Mouse (Mus musculus) naive thymus-derived CD4-positive, alpha-beta T cell, adult 2 months (primary cell): Measurements from ENCODE around the gene Ccdc15.
"Not testable (repeated sequence)": the region's sequence is repeated elsewhere in the genome, so short reads cannot be mapped to it uniquely, and the experiment has no call there.

ENCODE experiments used
- DNase-seq: peaks from one replicate; pipeline ENCODE4 v3.0.0-alpha.2; 2011; ENCODE audit warnings: low read depth

Ccdc15 gene

GRCm38 (mm10) chr9:37351266-37351665 lies 3.0 kb upstream of the Ccdc15 start:
- no peak for DNase-seq

GRCm38 (mm10) chr9:37349050-37349449 lies 818 bp upstream of the Ccdc15 start:
- no peak for DNase-seq

- DNase-seq = peak; percentile 44
Measured at GRCm38 (mm10) chr9:37347184-37347987, 846 bp downstream of the Ccdc15 start.

DNA sequence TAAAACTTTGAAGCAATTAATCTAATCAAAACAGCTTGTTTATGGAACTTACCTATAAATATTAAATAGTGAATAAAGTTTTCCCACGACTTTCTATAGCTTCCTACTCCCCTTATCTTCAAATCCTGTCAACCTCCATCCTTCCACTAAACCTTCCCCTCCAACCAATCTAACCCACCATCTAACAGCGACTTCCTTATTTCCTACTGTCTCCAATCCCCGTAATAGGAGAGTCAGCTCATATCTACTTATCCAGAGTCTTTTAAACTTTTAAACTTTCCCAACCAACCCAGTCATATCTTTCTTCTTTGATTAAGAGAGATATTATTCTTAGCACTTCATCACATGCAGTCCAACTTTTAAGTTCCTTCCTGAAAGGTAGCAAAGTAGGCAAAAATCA lies 2.8 kb downstream of the Ccdc15 start:
- no peak for DNase-seq

GRCm38 (mm10) chr9:37329456-37329855 lies 18.8 kb downstream of the Ccdc15 start:
- peak; percentile 63 for DNase-seq

DNA sequence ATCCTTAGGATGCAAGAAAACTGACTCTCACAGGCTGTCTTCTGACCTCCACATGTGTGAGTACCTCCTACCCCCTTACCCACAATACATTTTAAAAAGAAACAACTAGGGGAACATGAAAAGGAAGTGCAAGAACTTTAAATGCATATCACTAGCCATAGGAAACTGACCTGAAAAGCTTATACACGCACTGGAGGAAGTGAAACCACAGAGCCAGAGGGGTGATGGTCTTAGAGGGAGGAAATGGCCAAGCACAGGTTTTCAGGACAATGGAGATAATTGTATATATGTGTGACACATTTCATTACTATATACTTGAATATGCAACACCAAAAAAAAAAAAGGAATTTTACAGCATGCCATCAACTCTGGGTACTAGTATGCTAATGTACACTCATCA lies 46.5 kb downstream of the Ccdc15 start:
- DNase-seq = no peak

GRCm38 (mm10) chr9:37300501-37300900 lies 47.7 kb downstream of the Ccdc15 start:
- DNase-seq = not testable (repeated sequence)

- DNase-seq = no peak
Measured at GRCm38 (mm10) chr9:37295586-37295985, 52.6 kb downstream of the Ccdc15 start.

- no peak for DNase-seq
Measured at GRCm38 (mm10) chr9:37266622-37267021, 81.6 kb downstream of the Ccdc15 start.

GRCm38 (mm10) chr9:37255889-37256225 lies 92.4 kb downstream of the Ccdc15 start:
- peak; percentile 83 for DNase-seq

- peak; percentile 84 for DNase-seq
Measured at GRCm38 (mm10) chr9:37255149-37255888, 92.9 kb downstream of the Ccdc15 start, which contains the start of gene Slc37a2. Gene Slc37a2, minus strand, starts transcription at chr9:37255738.

- no peak for DNase-seq
Measured at GRCm38 (mm10) chr9:37254531-37255110, 93.6 kb downstream of the Ccdc15 start.

GRCm38 (mm10) chr9:37250631-37251030 lies 97.6 kb downstream of the Ccdc15 start:
- no peak for DNase-seq

DNA sequence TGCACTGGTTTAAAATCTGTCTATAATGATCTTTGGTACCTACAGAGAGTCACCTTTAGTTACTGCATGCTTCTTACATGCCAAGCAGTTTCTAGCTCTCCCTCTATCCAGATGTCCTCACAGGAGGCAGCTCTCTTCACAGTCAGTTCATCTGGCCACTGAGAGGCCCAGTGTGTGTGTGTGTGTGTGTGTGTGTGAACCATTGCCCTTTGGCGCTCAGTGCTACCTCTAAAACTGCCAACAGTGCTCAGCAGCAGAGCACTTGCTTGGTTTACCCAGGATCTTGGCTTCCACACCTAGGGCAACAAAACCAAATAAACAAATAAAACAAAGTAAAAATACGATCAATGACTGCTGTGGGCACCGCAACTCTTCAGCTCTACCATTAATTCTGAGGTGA lies 98.3 kb downstream of the Ccdc15 start:
- DNase-seq = no peak

DNA sequence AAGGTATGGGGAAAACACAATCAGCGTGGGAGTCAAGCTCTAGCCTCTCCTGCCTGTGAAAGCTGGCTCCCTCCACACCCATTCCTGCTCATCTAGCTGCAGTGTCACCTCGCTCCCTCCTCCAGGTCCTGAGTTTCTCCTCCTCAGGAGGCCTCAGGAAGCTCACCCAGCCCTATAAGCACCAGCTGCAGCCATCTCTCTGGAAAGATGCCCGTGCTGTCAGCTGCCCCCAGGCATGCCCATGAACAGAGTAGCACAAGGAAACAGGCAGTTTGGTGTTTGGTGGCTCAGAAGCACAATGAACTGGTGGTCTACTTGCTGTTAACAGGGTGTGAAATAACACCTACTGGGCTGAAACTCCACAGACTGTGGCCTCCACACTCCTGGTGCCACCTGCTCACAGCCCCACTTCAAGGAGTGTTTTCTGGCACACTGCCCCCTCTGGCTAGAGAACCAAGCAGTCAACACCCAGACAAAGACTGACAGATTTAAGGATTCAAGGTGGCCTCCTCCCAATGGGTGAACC lies 99.8 kb downstream of the Ccdc15 start:
- no peak for DNase-seq

DNA sequence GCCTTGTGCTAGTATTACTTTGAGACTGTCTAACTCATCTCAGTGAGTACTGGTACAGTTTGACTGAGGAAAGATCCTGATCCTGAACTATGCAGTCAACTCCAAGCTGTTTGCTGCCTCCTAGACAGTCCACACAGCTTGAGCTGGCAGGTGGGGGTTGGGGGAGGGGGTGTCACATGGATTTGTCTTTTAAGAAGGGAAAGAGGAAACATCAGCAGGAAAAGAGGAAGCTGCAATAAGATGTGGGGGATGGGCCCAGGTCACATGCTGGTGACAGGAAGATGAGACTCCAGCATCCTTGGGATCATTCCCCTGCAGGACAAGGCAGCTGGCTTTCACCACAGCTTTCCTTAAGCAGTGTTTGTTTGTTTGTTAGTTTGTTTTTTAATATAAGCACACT lies 100.8 kb downstream of the Ccdc15 start:
- DNase-seq = no peak

GRCm38 (mm10) chr9:37245810-37246209 lies 102.4 kb downstream of the Ccdc15 start:
- DNase-seq = no peak

DNA sequence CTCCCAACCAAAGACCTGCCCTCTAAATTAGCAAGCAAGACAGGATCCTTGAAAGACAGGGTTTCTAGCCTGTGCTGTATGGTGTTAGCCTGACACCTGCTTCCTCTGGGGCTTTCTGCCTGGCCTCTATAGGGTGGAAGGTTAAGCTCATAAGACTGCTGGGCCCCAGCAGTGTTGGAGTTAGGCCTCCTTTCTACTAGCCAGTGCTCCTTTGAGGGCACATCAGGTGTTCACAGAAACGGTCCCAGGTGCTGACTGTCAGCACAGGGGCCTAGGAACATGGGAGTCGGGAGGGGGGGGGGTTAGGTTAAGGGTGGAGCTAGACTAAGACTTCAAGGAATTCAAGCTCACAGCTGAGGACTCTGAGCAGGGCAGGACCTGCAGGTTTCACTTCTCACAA lies 102.8 kb downstream of the Ccdc15 start:
- DNase-seq = no peak

- DNase-seq = peak; percentile 45
Measured at GRCm38 (mm10) chr9:37244600-37244999, 103.6 kb downstream of the Ccdc15 start.

- DNase-seq = no peak
Measured at GRCm38 (mm10) chr9:37242764-37243163, 105.5 kb downstream of the Ccdc15 start.

DNA sequence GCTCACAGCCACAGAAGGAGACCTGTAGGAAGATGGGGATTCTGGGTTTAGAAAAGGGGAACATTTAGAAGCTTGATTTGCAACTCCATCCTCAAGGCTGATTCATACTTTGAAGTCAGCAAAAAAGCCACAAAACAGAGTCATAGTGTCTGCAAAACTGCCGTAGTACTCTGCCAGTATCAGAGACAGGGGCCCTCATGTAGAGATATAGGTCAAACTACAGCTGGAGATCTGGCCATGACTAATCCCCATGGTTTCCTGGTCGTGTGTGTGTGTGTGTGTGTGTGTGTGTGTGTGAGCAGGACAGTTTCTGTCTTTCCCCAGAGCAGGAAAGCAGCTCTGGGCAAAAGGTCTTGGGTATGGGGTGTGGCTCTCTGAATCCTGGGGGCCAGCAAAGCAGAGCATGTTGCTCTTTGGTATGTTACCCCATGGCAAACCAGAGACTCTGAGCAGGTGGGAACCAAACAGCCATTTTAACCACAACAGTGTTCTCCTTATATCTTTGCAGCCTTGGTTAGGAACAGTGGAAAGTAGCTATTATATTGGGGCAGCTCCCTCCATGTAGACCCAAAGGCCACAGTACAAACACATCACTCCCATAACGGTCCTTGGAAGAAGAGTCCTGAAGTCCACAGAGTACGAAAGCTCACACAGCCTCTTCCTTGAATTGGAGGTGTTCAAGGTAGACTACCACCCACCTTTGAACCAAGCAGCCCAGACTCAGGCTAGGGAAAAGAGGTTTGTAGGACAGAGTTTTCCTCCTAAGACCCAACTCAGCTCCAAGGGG lies 112.1 kb downstream of the Ccdc15 start:
- DNase-seq = no peak
